Mouse (Mus musculus): ENCODE data around the gene Tuba4a.

DNA sequence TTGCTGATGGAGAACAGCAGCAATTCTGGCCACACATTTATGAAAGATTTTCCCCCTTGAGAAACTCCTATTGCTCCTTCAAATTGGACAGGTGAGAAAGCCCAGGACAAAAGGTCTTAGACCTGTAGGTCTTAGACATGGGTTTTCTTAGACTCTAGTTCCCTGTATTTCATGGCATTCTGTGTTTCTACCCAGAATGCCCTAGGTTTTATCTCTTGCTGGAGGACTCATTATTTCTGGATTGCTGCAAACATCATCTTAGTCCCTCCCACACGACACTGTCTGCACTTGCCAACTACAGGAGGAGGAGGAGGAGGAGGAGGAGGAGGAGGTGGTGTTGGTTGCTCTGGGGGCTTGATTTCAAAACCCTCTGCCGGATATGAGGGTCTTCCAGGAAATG lies 6.5 kb upstream of the Tuba4a start:
- TF ChIP-seq GATA1 (IDR thresholded peaks at IDR 0.05; ENCODE audit: borderline replicate concordance, low read length) (no peak), FLI1 (IDR thresholded peaks at IDR 0.05; ENCODE audit: low read length) (no peak)
